Mouse (Mus musculus): ENCODE results near the gene Art2b. TPM values are rescaled to one million over a fixed set of nuclear protein-coding genes. Genes with fewer than 3 reads are reported as not detected.
"Not testable (repeated sequence)": the region's sequence is repeated elsewhere in the genome, so short reads cannot be mapped to it uniquely, and the experiment has no call there.

The Art2b gene
- polyA plus RNA-seq, 1 experiment from 2014 or later: not detected

DNA sequence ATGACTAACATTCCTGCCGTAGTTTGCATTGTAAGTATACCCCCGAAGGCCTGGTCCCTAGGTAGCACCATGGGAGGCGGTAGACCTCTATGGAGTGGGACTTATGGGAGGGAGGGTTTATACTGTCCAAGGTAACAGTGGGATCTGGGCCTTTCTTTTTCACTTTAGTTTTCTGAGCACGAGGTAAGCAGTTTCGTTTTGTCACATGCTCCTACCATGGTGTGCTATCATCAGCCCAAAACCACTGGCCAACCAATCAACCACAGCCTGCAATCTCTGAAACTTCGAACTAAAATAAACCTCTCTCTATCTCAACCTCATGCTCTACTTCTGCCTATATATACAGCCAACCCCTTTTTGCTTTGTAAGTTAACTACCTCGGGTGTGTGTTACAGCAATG is 32.9 kb upstream of the Art2b start:
- 84% methylated on average over 7 of the region's 7 CpGs for WGBS
- H3K9me3 ChIP-seq (replicated peaks; ENCODE audit: control insufficient read depth, low read length): no peaks in the 10 kb centered on the region
- no peaks in the 10 kb centered on the region for H3K4me1 ChIP-seq (ENCODE audit: control insufficient read depth, insufficient read depth, low read length)
- no peak overlapping the region for H3K4me3 ChIP-seq (ENCODE audit: low read depth, low read length)
- DNase-seq (ENCODE audit: low spot score) (no peak), ATAC-seq (replicated peaks; ENCODE audit: insufficient number of reproducible peaks, low FRiP score, low TSS enrichment, low read depth) (no peak)
- no peak overlapping the region for H3K9ac ChIP-seq (replicated peaks; ENCODE audit: low read length)
- H3K27me3 ChIP-seq (ENCODE audit: control insufficient read depth, insufficient read depth, low read length): no peaks in the 10 kb centered on the region
- no peak overlapping the region for H3K4me2 ChIP-seq (ENCODE audit: low read depth, low read length)
- H3K27ac ChIP-seq (replicated peaks; ENCODE audit: low read depth, low read length): no peak overlapping the region
- H3K36me3 ChIP-seq (replicated peaks; ENCODE audit: control insufficient read depth, insufficient read depth, low read depth, low read length): no peaks in the 10 kb centered on the region

DNA sequence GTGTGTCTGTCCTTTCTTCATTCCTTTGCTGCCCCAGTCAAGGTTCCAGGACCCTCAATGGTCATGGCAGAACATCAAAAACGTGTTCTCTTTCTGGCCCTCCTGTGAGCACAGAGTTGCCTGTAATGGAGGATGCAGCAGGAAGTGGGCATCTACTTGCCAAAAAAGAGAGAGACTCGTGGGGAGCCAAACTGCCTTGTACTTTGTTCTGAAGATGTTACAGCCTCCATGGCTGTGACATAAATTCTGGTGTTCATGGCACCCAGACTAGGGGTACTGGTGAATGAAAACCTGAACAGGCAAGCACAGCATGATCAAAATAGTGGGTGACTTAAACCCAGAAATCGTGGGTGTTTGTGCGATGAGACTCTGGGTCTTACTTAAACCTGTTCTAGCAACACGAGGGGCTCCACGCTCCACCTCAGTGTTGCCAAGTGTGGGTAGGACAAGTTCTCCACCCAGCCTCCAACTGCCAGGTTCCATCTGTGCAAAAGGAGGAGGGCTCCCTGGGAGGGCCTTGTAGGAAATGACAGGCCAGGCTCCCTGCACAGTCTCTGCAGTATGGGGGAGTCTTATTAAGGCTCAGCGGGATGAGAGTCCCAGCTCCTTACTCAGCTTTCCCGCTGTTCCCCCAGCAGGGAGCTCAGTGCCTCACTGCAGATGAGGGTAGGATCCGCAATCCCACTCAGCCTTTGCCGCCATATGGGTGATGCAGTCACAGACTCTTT is 32.2 kb upstream of the Art2b start:
- DNase-seq (ENCODE audit: low spot score): no peak
- H3K27me3 ChIP-seq (ENCODE audit: control insufficient read depth, insufficient read depth, low read length): no peaks in the 10 kb centered on the region
- H3K9me3 ChIP-seq (replicated peaks; ENCODE audit: control insufficient read depth, low read length): no peaks in the 10 kb centered on the region
- no peak overlapping the region for H3K9ac ChIP-seq (replicated peaks; ENCODE audit: low read length)
- H3K36me3 ChIP-seq (replicated peaks; ENCODE audit: control insufficient read depth, insufficient read depth, low read depth, low read length): no peaks in the 10 kb centered on the region
- no peaks in the 10 kb centered on the region for H3K4me1 ChIP-seq (ENCODE audit: control insufficient read depth, insufficient read depth, low read length)
- WGBS: 69% methylated on average over 10 of the region's 10 CpGs
- H3K27ac ChIP-seq (replicated peaks; ENCODE audit: low read depth, low read length): no peak overlapping the region
- no peak overlapping the region for H3K4me2 ChIP-seq (ENCODE audit: low read depth, low read length)
- no peak overlapping the region for H3K4me3 ChIP-seq (ENCODE audit: low read depth, low read length)
- no peak for ATAC-seq (replicated peaks; ENCODE audit: insufficient number of reproducible peaks, low FRiP score, low TSS enrichment, low read depth)

DNA sequence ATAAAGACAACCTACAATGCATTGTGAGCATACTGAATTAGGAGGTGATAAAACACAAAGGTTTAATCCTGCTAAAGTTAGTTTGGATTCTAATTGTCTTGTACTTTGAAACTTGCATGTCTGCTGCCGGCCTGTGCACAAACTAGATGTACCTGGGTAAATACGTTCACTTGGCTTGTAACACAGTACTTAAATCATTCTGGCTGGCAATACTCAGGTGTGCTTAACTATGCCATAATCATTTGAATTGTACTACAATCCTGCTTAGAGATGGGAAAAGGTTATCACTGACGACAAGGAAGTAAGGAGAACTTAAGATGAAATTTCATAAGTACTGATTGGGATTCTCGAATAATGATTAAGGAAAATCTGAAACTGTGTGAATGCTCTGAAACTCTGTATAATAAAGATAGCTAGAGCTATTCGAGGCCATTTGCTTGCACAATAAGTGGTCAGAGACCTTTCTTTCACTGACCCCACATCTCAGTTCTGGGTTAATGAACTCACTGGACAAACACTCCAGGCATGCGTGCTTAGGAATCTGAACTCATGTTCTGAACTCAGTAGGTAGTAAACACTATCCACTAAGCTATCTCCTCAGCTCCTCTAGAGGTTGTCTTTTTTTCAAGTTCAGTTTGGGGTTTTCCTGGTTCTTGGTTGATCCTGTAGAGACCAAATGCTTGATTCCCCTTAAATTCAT is 30.9 kb upstream of the Art2b start:
- H3K4me1 ChIP-seq (ENCODE audit: control insufficient read depth, insufficient read depth, low read length): no peaks in the 10 kb centered on the region
- H3K9me3 ChIP-seq (replicated peaks; ENCODE audit: control insufficient read depth, low read length): no peaks in the 10 kb centered on the region
- H3K4me2 ChIP-seq (ENCODE audit: low read depth, low read length): no peak overlapping the region
- H3K4me3 ChIP-seq (ENCODE audit: low read depth, low read length): no peak overlapping the region
- H3K27me3 ChIP-seq (ENCODE audit: control insufficient read depth, insufficient read depth, low read length): no peaks in the 10 kb centered on the region
- 84% methylated on average over 6 of the region's 6 CpGs for WGBS
- no peak overlapping the region for H3K27ac ChIP-seq (replicated peaks; ENCODE audit: low read depth, low read length)
- H3K9ac ChIP-seq (replicated peaks; ENCODE audit: low read length): no peak overlapping the region
- DNase-seq (ENCODE audit: low spot score) (no peak), ATAC-seq (replicated peaks; ENCODE audit: insufficient number of reproducible peaks, low FRiP score, low TSS enrichment, low read depth) (no peak)
- no peaks in the 10 kb centered on the region for H3K36me3 ChIP-seq (replicated peaks; ENCODE audit: control insufficient read depth, insufficient read depth, low read depth, low read length)

GRCm38 (mm10) chr7:101615406-101615805 is 30.0 kb upstream of the Art2b start:
- Histone ChIP-seq H3K9me3 (replicated peaks; ENCODE audit: control insufficient read depth, low read length) (no peaks in the 10 kb centered on the region), H3K4me3 (ENCODE audit: low read depth, low read length) (no peak overlapping the region), H3K4me1 (ENCODE audit: control insufficient read depth, insufficient read depth, low read length) (no peaks in the 10 kb centered on the region), H3K27ac (replicated peaks; ENCODE audit: low read depth, low read length) (no peak overlapping the region), H3K27me3 (ENCODE audit: control insufficient read depth, insufficient read depth, low read length) (no peaks in the 10 kb centered on the region), H3K9ac (replicated peaks; ENCODE audit: low read length) (no peak overlapping the region), H3K36me3 (replicated peaks; ENCODE audit: control insufficient read depth, insufficient read depth, low read depth, low read length) (no peaks in the 10 kb centered on the region), H3K4me2 (ENCODE audit: low read depth, low read length) (no peak overlapping the region)
- ATAC-seq (replicated peaks; ENCODE audit: insufficient number of reproducible peaks, low FRiP score, low TSS enrichment, low read depth) (no peak), DNase-seq (ENCODE audit: low spot score) (no peak)
- 87% methylated on average over 7 of the region's 7 CpGs for WGBS

GRCm38 (mm10) chr7:101612786-101613527 is 27.6 kb upstream of the Art2b start:
- H3K27ac ChIP-seq (replicated peaks; ENCODE audit: low read depth, low read length); H3K9me3 ChIP-seq (replicated peaks; ENCODE audit: control insufficient read depth, low read length); H3K36me3 ChIP-seq (replicated peaks; ENCODE audit: control insufficient read depth, insufficient read depth, low read depth, low read length); H3K4me1 ChIP-seq (ENCODE audit: control insufficient read depth, insufficient read depth, low read length); H3K9ac ChIP-seq (replicated peaks; ENCODE audit: low read length); DNase-seq (ENCODE audit: low spot score); H3K4me3 ChIP-seq (ENCODE audit: low read depth, low read length); H3K27me3 ChIP-seq (ENCODE audit: control insufficient read depth, insufficient read depth, low read length); H3K4me2 ChIP-seq (ENCODE audit: low read depth, low read length); ATAC-seq (replicated peaks; ENCODE audit: insufficient number of reproducible peaks, low FRiP score, low TSS enrichment, low read depth): not testable (repeated sequence)
- WGBS: 80% methylated on average over 8 of the region's 8 CpGs

GRCm38 (mm10) chr7:101607845-101608244 is 22.4 kb upstream of the Art2b start:
- Histone ChIP-seq H3K4me2 (ENCODE audit: low read depth, low read length) (no peak overlapping the region), H3K36me3 (replicated peaks; ENCODE audit: control insufficient read depth, insufficient read depth, low read depth, low read length) (no peaks in the 10 kb centered on the region), H3K27ac (replicated peaks; ENCODE audit: low read depth, low read length) (no peak overlapping the region), H3K9me3 (replicated peaks; ENCODE audit: control insufficient read depth, low read length) (no peaks in the 10 kb centered on the region), H3K4me1 (ENCODE audit: control insufficient read depth, insufficient read depth, low read length) (no peaks in the 10 kb centered on the region), H3K27me3 (ENCODE audit: control insufficient read depth, insufficient read depth, low read length) (no peaks in the 10 kb centered on the region), H3K4me3 (ENCODE audit: low read depth, low read length) (no peak overlapping the region), H3K9ac (replicated peaks; ENCODE audit: low read length) (no peak overlapping the region)
- DNase-seq (ENCODE audit: low spot score) (no peak), ATAC-seq (replicated peaks; ENCODE audit: insufficient number of reproducible peaks, low FRiP score, low TSS enrichment, low read depth) (no peak)
- 77% methylated on average over 6 of the region's 6 CpGs for WGBS

DNA sequence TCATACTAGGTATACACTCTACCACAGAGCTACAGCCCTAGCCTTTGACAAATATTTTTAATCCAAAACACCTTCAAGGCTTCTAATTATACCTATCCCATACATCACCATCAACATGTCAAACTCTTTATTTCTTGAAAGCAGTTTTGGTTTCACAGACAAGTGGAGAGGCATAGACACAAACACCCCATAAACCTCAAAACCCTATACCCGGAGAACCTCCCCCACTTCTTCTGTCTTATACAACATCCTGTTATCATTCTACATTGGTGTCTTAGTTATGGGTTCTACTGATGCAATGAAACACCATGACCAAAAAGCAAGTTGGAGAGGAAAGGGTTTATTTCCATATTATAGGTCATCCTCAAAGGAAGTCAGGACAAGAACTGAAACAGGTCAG is 15.0 kb upstream of the Art2b start:
- Histone ChIP-seq H3K4me1 (ENCODE audit: control insufficient read depth, insufficient read depth, low read length) (no peaks in the 10 kb centered on the region), H3K27ac (replicated peaks; ENCODE audit: low read depth, low read length) (no peak overlapping the region), H3K27me3 (ENCODE audit: control insufficient read depth, insufficient read depth, low read length) (no peaks in the 10 kb centered on the region), H3K36me3 (replicated peaks; ENCODE audit: control insufficient read depth, insufficient read depth, low read depth, low read length) (no peaks in the 10 kb centered on the region), H3K9me3 (replicated peaks; ENCODE audit: control insufficient read depth, low read length) (no peaks in the 10 kb centered on the region), H3K4me2 (ENCODE audit: low read depth, low read length) (no peak overlapping the region), H3K4me3 (ENCODE audit: low read depth, low read length) (no peak overlapping the region), H3K9ac (replicated peaks; ENCODE audit: low read length) (no peak overlapping the region)
- ATAC-seq (replicated peaks; ENCODE audit: insufficient number of reproducible peaks, low FRiP score, low TSS enrichment, low read depth) (no peak), DNase-seq (ENCODE audit: low spot score) (no peak)
- 91% methylated on average over 1 of the region's 1 CpGs for WGBS

GRCm38 (mm10) chr7:101598482-101598881 is 13.1 kb upstream of the Art2b start:
- ATAC-seq (replicated peaks; ENCODE audit: insufficient number of reproducible peaks, low FRiP score, low TSS enrichment, low read depth) (no peak), DNase-seq (ENCODE audit: low spot score) (no peak)
- H3K9ac ChIP-seq (replicated peaks; ENCODE audit: low read length): no peak overlapping the region
- H3K4me2 ChIP-seq (ENCODE audit: low read depth, low read length): no peak overlapping the region
- WGBS: 65% methylated on average over 2 of the region's 2 CpGs
- no peak overlapping the region for H3K27ac ChIP-seq (replicated peaks; ENCODE audit: low read depth, low read length)
- H3K27me3 ChIP-seq (ENCODE audit: control insufficient read depth, insufficient read depth, low read length): no peaks in the 10 kb centered on the region
- H3K4me3 ChIP-seq (ENCODE audit: low read depth, low read length): no peak overlapping the region
- H3K4me1 ChIP-seq (ENCODE audit: control insufficient read depth, insufficient read depth, low read length): no peaks in the 10 kb centered on the region
- H3K9me3 ChIP-seq (replicated peaks; ENCODE audit: control insufficient read depth, low read length): no peaks in the 10 kb centered on the region
- no peaks in the 10 kb centered on the region for H3K36me3 ChIP-seq (replicated peaks; ENCODE audit: control insufficient read depth, insufficient read depth, low read depth, low read length)
